Mouse (Mus musculus) limb, embryonic 15.5 days (tissue): ENCODE results near the gene Oasl2. TPM values are rescaled to one million over a fixed set of nuclear protein-coding genes. Genes with fewer than 3 reads are reported as not detected.

ENCODE experiments used
- ATAC-seq: fragments of 200-750 bp; cut with Nextera tagmentation; 2 replicates; pipeline ENCODE4 v1.8.0; 2017; ENCODE audit warnings: low read depth, moderate TSS enrichment; ENCODE audit not compliant: insufficient number of reproducible peaks, low FRiP score, low TSS enrichment
- H3K27ac ChIP-seq: fragments of 300-500 bp; sonication (generic); 2 replicates; pipeline ENCODE4 v1.5.1; 2015; ENCODE audit warnings: moderate library complexity, mild to moderate bottlenecking, inconsistent platforms
- H3K27me3 ChIP-seq: fragments of 300-500 bp; sonication (generic); 2 replicates; pipeline ENCODE4 v1.6.1; 2015; ENCODE audit warnings: inconsistent platforms
- H3K36me3 ChIP-seq: fragments of 300-500 bp; sonication (generic); 2 replicates; pipeline ENCODE4 v1.6.1; 2015; ENCODE audit warnings: inconsistent platforms
- H3K4me1 ChIP-seq: fragments of 300-500 bp; sonication (generic); 2 replicates; pipeline ENCODE4 v1.6.1; 2015; ENCODE audit warnings: inconsistent platforms
- H3K4me2 ChIP-seq: fragments of 300-500 bp; sonication (generic); 2 replicates; pipeline ENCODE4 v1.6.1; 2015; ENCODE audit warnings: mild to moderate bottlenecking, inconsistent platforms
- H3K4me3 ChIP-seq: fragments of 300-500 bp; sonication (generic); 2 replicates; pipeline ENCODE4 v1.5.1; 2015; ENCODE audit warnings: mild to moderate bottlenecking, inconsistent platforms
- H3K9ac ChIP-seq: fragments of 300-500 bp; sonication (generic); 2 replicates; pipeline ENCODE4 v1.6.1; 2015; ENCODE audit warnings: inconsistent platforms
- H3K9me3 ChIP-seq: fragments of 300-500 bp; sonication (generic); 2 replicates; pipeline ENCODE4 v1.6.1; 2016; ENCODE audit warnings: inconsistent platforms
- WGBS: fragments of 180-500 bp; shearing (Covaris S2); methylation state at CpG from one replicate; pipeline ENCODE4 v1.1.7; 2015; 5-methylcytosine and 5-hydroxymethylcytosine counted together
- polyA plus RNA-seq: library from polyadenylated mRNA; unstranded; fragments of >200 nt; fragmentation: Nextera tagmentation; extraction: Ambion mirVana; gene quantifications from 2 replicates; pipeline ENCODE4 v1.2.1, GENCODE M21; 2015

Oasl2 gene
- polyA plus RNA-seq, 1 experiment from 2014 or later = 2.6 TPM

GRCm38 (mm10) chr5:114942074-114942765 lies 45.5 kb downstream of the Oasl2 start, which contains the start of gene 2210016L21Rik:
2210016L21Rik (plus strand) TSS chr5:114942158.
- no peaks in the 10 kb centered on the region for H3K9me3 ChIP-seq
- peak within 1 kb of the TSS; percentile 70 for H3K4me2 ChIP-seq
- H3K9ac ChIP-seq = peak within 1 kb of the TSS; percentile 94
- peaks cover 17% of the 10 kb centered on the region for H3K36me3 ChIP-seq
- H3K4me1 ChIP-seq = peaks cover 9% of the 10 kb centered on the region
- peak within 1 kb of the TSS; percentile 89 for H3K27ac ChIP-seq
- H3K4me3 ChIP-seq = peak within 1 kb of the TSS; percentile 95
- WGBS = under 1% methylated on average over 39 of the region's 39 CpGs
- H3K27me3 ChIP-seq = no peaks in the 10 kb centered on the region
- ATAC-seq = peak; percentile 86; the same call in 1 of the 2 replicates

- Histone ChIP-seq H3K4me1 (peaks cover 9% of the 10 kb centered on the region), H3K27me3 (no peaks in the 10 kb centered on the region), H3K9ac (peak overlapping the region; percentile 94), H3K4me2 (peak overlapping the region; percentile 70), H3K9me3 (no peaks in the 10 kb centered on the region), H3K27ac (no peak overlapping the region), H3K4me3 (peak overlapping the region; percentile 95), H3K36me3 (peaks cover 22% of the 10 kb centered on the region)
- 35% methylated on average over 4 of the region's 4 CpGs for WGBS
- ATAC-seq = no peak
These were observed 46.0 kb downstream of the Oasl2 start for GRCm38 (mm10) chr5:114942766-114943130.

- no peak overlapping the region for H3K9ac ChIP-seq
- no peak overlapping the region for H3K27ac ChIP-seq
- ATAC-seq = no peak
These were observed 48.3 kb downstream of the Oasl2 start for GRCm38 (mm10) chr5:114945072-114945471.

GRCm38 (mm10) chr5:114948891-114949290 lies 52.2 kb downstream of the Oasl2 start:
- Histone ChIP-seq H3K4me2 (no peak overlapping the region), H3K4me3 (no peak overlapping the region), H3K9me3 (no peaks in the 10 kb centered on the region), H3K27ac (no peak overlapping the region), H3K4me1 (peaks cover 14% of the 10 kb centered on the region; the same call in 1 of the 2 replicates), H3K9ac (no peak overlapping the region), H3K27me3 (no peaks in the 10 kb centered on the region), H3K36me3 (peaks cover 46% of the 10 kb centered on the region)
- ATAC-seq = no peak
- WGBS = 54% methylated on average over 6 of the region's 6 CpGs

More at GRCm38 (mm10) chr5:114945072-114945471, 48.3 kb downstream of the Oasl2 start:
- Histone ChIP-seq H3K36me3 (peaks cover 45% of the 10 kb centered on the region), H3K4me1 (peaks cover 9% of the 10 kb centered on the region), H3K4me3 (no peak overlapping the region), H3K4me2 (no peak overlapping the region), H3K9me3 (no peaks in the 10 kb centered on the region), H3K27me3 (no peaks in the 10 kb centered on the region)
- WGBS = 88% methylated on average over 10 of the region's 10 CpGs

GRCm38 (mm10) chr5:114949316-114949715 lies 52.6 kb downstream of the Oasl2 start:
- Histone ChIP-seq H3K9me3 (no peaks in the 10 kb centered on the region), H3K9ac (no peak overlapping the region), H3K36me3 (peaks cover 46% of the 10 kb centered on the region), H3K27me3 (no peaks in the 10 kb centered on the region), H3K27ac (no peak overlapping the region), H3K4me1 (peaks cover 11% of the 10 kb centered on the region; the same call in 1 of the 2 replicates), H3K4me3 (no peak overlapping the region), H3K4me2 (no peak overlapping the region)
- ATAC-seq = 0 out of 2 replicates have a peak, but pooled peaks have one; percentile 11
- 51% methylated on average over 5 of the region's 5 CpGs for WGBS

GRCm38 (mm10) chr5:114949812-114950211 lies 53.1 kb downstream of the Oasl2 start:
- WGBS = 80% methylated on average over 9 of the region's 9 CpGs
- Histone ChIP-seq H3K36me3 (peaks cover 46% of the 10 kb centered on the region), H3K4me2 (no peak overlapping the region), H3K9me3 (no peaks in the 10 kb centered on the region), H3K9ac (no peak overlapping the region), H3K27me3 (no peaks in the 10 kb centered on the region), H3K4me3 (no peak overlapping the region), H3K27ac (no peak overlapping the region), H3K4me1 (peaks cover 11% of the 10 kb centered on the region; the same call in 1 of the 2 replicates)
- ATAC-seq = no peak

GRCm38 (mm10) chr5:114950669-114951068 lies 53.9 kb downstream of the Oasl2 start:
- H3K27me3 ChIP-seq = no peaks in the 10 kb centered on the region
- no peak overlapping the region for H3K4me3 ChIP-seq
- WGBS = 71% methylated on average over 12 of the region's 12 CpGs
- H3K9me3 ChIP-seq = no peaks in the 10 kb centered on the region
- H3K36me3 ChIP-seq = peaks cover 44% of the 10 kb centered on the region
- H3K4me1 ChIP-seq = peaks cover 11% of the 10 kb centered on the region; the same call in 1 of the 2 replicates
- no peak for ATAC-seq
- H3K4me2 ChIP-seq = no peak overlapping the region
- H3K27ac ChIP-seq = no peak overlapping the region
- H3K9ac ChIP-seq = no peak overlapping the region

- Histone ChIP-seq H3K4me3 (no peak overlapping the region), H3K27me3 (no peaks in the 10 kb centered on the region), H3K4me2 (no peak overlapping the region), H3K36me3 (peaks cover 37% of the 10 kb centered on the region), H3K9me3 (no peaks in the 10 kb centered on the region), H3K27ac (no peak overlapping the region), H3K9ac (no peak overlapping the region), H3K4me1 (peaks cover 11% of the 10 kb centered on the region; the same call in 1 of the 2 replicates)
- 78% methylated on average over 21 of the region's 21 CpGs for WGBS
- ATAC-seq = no peak
These were observed 54.6 kb downstream of the Oasl2 start for GRCm38 (mm10) chr5:114951279-114951880.

- Histone ChIP-seq H3K27me3 (no peaks in the 10 kb centered on the region), H3K9me3 (no peaks in the 10 kb centered on the region), H3K9ac (no peak overlapping the region), H3K27ac (no peak overlapping the region), H3K4me1 (peaks cover 11% of the 10 kb centered on the region; the same call in 1 of the 2 replicates), H3K4me3 (no peak overlapping the region), H3K4me2 (no peak overlapping the region), H3K36me3 (peaks cover 17% of the 10 kb centered on the region)
- no peak for ATAC-seq
- 91% methylated on average over 14 of the region's 14 CpGs for WGBS
These were observed 56.6 kb downstream of the Oasl2 start for GRCm38 (mm10) chr5:114953326-114953725.

- 87% methylated on average over 5 of the region's 5 CpGs for WGBS
- no peak overlapping the region for H3K9ac ChIP-seq
- H3K36me3 ChIP-seq = no peaks in the 10 kb centered on the region
- no peaks in the 10 kb centered on the region for H3K4me1 ChIP-seq
- no peak overlapping the region for H3K4me3 ChIP-seq
- no peaks in the 10 kb centered on the region for H3K9me3 ChIP-seq
- no peak overlapping the region for H3K4me2 ChIP-seq
- no peaks in the 10 kb centered on the region for H3K27me3 ChIP-seq
- no peak for ATAC-seq
- no peak overlapping the region for H3K27ac ChIP-seq
These were observed 61.3 kb downstream of the Oasl2 start for GRCm38 (mm10) chr5:114958069-114958468.
